Mouse (Mus musculus): ENCODE results near the gene Mrpl45.

GRCm38 (mm10) chr11:97368501-97368900, 53.0 kb downstream of the Mrpl45 start:
- no peak for TF ChIP-seq CTCF (IDR thresholded peaks at IDR 0.05; ENCODE audit: low read depth, low read length)
- TF ChIP-seq TAL1 (conservative IDR thresholded peaks at IDR 0.05; ENCODE audit: low read depth, low read length) = no peak
- no peak for TF ChIP-seq GATA1 (IDR thresholded peaks at IDR 0.05; ENCODE audit: borderline replicate concordance, low read length)
- TF ChIP-seq POLR2AphosphoS5 (IDR thresholded peaks at IDR 0.05; ENCODE audit: insufficient replicate concordance, low read depth, low read length) = no peak
- TF ChIP-seq GATA2 (IDR thresholded peaks at IDR 0.05; ENCODE audit: borderline replicate concordance, low read depth, low read length) = no peak

Measured in G1E (cell line).